Mouse (Mus musculus): ENCODE results near the gene Slc1a3.

The Slc1a3 gene

DNA sequence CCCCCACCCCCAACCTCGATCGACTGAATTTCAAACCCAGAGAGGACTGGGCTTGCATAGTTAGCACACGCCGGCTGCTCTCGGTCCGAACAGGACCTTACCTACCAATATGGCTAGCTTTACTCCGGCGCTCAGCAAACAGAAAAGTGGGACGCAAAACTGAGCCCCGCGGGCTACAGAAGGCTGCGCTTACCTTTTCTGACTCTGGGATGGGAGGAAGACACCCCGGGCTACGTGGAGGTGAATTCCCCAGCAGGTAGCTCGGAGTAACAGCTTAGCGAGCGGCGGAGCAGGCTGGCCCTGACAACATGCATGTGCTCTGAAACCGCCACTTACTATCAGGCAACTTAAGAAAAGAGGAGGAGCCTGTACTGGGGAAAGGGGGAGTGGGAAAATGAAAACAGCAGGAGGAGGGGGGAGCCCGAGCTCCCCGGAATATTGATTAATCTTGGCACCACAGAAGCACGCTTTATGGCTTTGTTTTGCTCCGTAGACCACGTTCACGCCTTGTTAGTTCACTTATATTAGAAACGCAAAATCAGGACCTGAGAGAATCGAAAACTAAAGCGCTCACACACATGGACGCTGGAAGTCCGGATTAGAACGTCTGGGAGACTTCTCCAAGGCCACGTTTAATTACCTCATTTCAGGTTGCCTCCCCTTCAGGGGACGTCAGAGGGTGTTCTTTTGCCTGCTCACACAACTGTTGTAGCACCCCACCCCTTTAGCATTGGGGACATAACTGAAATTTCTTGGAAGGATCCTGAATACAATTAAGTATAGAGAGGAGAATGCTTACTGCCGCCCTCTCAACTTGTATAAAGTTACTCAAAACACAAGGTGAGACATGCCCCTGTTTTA lies at the start of gene Slc1a3:
Gene Slc1a3, minus strand, starts transcription at position 619 of the 861 bp plus-strand sequence.
- in situ Hi-C loops (cut with MseI, MboI), result no loop called here

DNA sequence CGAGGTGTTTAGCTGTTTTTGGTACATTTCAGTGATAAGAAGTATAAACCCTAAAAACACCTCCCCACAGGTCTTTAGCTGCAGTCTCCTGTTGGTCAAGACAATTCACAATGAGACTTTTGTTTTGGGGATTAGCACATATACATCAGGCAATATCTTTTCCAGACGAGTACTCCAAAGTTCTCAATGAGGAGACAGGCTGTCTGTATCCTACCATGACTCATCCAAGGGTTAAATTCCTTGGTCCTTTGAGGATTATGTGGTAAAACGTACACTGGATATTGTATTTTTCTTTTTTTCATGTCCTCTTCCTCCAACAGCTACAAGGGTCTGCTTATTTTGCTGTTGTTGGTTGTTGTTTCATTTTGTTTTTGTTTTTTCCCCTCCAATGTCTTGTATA lies 48.5 kb upstream of the Slc1a3 start:
- in situ Hi-C loops (cut with MseI, MboI), result no loop called here

DNA sequence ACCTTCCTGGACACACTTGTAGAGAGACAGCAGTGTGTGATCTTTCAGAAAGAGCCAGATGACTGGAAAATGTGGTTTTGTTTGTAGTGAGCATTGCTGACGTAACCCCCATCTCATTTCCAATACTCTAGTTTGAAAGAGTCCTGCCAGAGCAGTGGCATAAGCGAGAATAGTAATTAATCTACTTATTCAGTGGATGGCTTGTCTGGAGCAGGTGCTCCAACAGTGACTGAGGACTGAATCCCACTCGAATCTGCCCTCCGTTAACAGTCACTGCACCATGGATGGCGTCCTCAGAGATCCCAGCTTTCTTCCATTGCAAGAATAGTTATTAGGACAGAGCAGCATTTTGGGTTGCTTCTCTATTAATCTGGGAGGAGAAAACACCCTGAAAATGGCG lies 45.9 kb upstream of the Slc1a3 start:
- in situ Hi-C loops (cut with MseI, MboI), result no loop called here

DNA sequence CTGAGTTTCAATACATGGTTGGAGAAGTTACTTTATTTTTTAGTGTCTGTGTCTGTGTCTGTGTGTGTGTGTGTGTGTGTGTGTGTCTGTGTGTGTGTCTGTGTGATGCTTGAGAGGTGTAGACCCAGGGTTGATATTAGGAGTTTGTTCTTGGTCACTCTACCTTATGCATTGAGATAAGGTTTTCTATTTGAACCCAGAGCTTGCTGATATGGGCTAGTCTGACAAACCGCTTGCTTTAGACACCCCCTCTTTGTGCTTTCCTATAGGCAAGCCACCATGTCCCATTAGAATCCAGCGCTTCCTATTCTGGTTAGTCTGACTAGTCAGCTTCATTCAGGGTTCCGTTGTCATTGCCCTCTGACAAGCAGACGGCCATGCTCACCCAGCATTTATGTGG lies 39.2 kb upstream of the Slc1a3 start:
- in situ Hi-C loops (cut with MseI, MboI), result no loop called here

DNA sequence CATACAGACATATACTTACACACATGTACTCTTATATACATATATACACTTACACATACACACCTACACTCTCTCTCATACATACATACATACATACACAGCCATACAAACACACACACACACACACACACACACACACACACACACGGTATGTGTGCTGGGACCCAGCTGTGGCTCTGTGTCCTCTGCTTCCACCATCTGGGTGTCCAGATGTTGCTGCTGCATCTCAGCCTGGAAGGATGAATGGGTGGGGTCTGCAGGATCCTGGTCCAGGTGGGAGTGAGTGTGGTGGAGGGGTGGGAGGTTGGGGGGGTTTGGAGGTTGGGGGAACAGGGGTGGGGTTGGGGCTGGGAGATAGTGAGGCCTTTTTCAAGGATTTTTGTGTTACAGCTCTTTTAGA lies 38.2 kb upstream of the Slc1a3 start:
- in situ Hi-C loops (cut with MseI, MboI), result no loop called here

DNA sequence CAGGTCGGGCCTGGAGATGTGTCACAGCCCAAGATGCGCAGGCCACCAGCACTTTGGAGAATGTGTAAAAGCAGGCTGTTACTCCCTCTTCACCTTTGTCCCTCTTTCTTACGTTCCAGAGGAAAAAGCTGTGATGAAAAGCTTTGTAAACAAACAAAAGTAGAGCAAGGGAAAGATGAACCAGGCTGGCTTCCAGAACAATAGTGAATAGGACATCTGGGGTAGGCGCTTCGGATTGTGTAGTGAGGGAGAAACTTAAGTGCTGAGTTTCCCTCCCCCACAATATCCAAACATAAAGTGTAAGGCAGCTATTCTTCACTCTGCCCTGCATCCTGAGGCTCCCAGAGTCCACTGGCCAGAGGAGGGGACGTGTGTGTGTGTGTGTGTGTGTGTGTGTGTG lies 31.0 kb upstream of the Slc1a3 start:
- in situ Hi-C loops (cut with MseI, MboI), result no loop called here

DNA sequence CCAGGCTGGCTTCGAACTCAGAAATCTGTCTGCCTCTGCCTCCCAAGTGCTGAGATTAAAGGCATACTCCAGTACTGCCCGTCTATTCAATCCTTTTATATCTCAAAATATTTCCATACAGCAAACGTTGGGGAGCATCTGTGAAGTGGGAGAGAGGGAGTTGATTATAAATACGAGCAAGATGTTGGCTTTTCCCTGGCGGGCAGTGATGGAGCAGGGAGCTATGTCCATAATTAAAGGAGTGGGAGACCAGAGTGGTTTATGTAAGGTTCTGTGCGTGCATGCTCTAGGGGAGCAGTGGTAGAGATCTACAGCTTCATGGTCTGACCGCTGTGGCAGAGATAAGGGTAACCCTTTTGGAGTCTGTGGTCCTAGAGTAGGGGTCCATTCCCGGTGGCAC lies 30.2 kb upstream of the Slc1a3 start:
- in situ Hi-C loops (cut with MseI, MboI), result no loop called here

DNA sequence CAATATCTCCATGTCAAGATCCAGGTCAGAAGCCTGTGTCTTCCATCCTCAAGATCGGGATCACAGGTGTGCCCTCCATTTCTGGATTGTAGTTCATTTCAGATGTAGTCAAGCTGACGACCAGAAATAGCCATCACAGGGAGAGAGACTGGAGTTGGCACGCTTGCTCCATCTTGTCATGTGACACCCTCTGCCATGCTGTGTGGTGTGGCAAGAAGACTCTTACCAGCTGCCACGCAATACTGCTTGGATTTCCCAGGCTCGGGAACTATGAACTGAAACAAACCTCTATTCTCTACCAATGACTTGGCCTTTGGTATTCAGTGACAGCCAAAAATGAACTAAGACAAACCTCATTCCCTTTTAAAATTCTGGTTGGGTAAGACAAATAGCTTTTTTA lies 27.6 kb upstream of the Slc1a3 start:
- in situ Hi-C loops (cut with MseI, MboI), result no loop called here

DNA sequence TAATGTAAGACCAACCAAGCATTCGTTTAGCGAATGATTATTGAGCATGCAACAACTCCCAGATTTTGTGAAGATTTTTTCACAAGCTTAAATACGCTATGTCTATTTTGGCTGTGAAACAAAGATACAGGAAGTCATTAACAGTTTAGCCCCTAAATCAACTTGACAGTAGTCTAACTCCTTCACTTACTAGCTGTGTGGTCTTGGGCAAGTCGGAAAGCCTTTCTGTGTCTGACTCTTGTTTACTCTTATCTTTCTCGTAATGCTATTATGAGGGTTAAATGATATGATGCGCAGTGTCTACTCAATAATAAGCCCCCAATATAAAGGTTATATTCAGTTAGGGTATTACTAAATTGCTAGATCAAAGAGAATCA lies 23.8 kb upstream of the Slc1a3 start:
- in situ Hi-C loops (cut with MseI, MboI), result no loop called here

DNA sequence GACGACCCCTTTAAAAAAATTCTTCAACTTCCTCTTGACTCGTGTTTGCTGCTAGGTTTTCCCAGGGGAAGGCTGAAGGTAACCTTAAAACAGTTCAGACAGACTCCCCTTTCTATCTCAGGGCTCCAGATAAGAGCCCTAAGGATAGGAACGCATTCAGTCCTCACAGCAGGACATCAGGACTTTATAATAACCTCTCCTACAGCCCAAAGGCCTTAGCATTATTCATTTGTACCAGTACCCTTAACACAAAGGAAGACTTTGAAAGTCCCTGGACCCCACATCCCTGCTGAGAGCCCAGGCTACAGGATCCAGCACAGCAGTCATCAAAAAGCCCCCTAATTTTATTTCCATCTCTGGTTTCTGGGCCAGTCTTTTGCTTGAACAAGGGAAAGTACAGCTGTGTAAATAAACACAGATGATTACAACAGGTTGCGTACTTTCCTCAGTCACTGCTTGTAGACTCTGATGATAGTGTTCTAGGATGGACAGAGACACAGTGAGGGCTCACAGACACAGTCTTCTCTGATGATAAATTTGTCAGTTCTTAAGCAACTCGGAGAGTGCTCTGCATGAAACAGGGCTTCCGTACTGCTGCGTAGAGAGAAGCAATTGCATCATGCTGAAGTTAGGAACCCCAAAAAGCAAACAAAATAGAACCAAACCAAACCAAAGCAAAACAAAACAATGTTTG lies 23.3 kb upstream of the Slc1a3 start:
- in situ Hi-C loops (cut with MseI, MboI), result no loop called here

DNA sequence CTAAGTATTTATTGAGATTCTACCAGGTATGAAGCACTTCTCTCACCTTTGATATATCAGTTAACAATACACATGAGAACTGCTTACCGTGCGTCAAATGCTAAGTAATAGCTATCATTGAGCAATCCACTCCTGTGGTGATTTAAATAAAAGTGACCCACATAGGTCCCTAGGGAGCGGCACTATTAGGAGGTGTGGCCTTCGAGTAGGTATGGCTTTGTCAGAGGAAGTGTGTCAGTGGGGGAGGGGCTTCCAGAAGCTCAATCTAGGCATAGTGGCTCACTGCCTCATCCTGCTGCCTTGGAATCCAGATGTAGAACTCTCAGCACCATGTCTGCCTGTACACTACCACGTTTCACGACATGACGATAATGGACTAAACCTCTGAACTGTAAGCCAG lies 18.3 kb upstream of the Slc1a3 start:
- in situ Hi-C loops (cut with MseI, MboI), result no loop called here

DNA sequence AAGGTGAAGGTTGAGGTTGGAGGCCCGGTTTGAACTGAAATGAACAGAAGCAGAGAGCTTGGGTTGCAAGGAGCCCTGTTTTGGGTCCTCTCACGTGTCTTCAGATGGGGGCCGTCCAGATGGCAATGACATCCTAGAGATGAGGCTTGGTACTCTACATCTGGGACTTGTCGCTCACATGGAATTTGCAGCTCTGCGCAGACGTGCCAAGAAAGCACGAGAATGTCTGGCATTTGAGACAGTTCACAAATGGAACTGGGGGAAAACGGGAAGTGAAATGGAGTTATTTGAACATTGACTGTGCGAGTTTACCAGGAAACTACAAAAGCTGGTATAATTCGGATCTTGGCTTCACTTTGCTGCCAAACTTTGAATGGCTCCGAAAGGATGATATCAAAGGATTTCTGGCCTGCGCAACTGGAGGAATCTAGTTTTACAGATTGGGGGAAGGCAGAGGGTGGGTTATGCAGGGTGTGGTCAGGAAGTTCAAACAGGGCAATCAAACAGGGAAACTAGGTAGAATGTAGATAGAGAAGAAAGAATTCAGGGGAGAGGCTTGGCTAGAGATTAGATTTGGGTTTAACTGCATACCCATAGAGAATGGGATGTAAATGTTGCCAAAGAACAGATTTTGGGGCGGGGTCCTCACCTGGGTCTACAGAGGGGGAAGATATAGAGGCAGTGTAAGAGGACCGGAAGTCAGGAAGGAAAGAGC lies 12.0 kb upstream of the Slc1a3 start:
- in situ Hi-C loops (cut with MseI, MboI), result no loop called here

DNA sequence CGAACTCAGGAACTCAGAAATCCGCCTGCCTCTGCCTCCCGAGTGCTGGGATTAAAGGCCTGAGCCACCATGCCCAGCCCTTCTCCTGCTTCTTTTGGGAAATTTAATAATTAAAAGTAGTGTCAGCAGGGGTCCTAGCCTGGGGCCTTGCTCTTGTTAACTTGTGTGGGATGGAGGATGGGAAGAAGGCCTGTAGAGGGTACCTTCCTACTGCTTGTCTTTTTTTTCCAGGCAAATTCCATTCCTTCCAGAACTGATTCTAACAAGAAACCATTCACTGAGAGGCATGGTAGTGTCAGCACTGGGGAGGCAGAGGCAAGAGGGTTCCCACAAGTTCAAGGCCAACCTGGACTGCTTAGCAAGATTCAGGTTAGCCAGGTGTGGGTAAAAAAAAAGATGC lies 11.2 kb upstream of the Slc1a3 start:
- in situ Hi-C loops (cut with MseI, MboI), result no loop called here

DNA sequence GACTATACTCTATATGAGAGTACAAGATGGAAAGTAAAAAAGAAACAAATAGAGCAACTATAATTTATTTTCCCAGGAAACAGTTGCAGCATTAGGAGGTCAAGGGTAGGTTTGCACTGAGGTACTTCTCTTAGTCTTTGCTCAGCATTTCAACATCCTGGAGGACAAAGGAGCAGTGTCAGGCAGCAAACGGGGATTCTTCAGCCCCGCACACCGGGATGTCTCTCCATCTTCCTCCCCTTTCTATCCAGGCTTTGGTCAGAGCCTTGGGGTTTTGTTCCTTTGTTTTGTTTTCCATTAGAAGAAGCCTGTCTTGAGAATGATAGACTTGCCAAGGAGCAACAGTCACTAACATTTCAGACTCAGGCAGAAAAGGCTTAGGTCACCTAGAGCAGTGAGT lies 10.4 kb upstream of the Slc1a3 start:
- in situ Hi-C loops (cut with MseI, MboI), result no loop called here

DNA sequence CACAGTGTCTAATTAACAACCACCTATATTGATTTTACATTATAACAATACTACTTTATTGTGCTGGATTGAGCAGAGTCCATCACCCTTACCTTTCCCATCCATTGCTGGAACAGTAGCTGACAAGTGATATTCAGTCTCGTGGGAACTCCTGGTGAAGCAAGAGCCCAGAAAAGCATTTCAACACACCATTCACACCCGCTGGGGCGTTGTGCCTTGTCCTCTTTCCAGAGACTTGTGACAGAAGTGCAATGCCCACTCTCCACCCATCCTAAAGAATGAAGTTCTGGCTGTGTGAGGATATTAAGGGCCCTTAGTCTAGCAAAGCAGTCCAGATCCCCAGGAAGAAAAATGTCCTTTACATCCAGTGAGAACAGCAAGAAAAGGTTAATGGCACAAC lies 7.9 kb upstream of the Slc1a3 start:
- in situ Hi-C loops (cut with MseI, MboI), result no loop called here

DNA sequence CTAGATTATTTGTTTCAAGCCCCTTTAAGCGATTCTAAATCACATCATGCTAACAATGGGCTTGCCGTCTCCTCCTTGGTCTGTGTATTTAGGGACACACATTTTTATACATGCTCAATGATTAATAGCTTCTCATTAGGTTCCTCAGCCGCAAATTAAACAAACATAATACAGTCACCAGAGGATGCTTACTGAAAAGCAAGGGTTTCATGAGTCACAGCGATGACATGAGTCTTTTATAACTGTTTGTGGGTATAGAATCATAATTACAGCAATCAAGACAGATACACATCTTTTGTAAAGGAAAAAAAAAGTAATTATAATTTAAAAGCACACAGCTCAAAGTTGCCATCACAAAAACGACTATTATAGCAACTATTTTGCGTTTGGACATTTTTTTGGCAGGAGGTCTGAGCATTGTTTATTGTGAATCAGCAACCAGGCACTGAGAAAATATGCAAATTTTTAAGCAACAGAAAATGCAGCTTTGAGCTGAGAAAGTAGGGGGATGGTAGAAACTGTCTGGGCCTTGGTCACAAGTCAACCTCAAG lies 6.5 kb upstream of the Slc1a3 start:
- in situ Hi-C loops (cut with MseI, MboI), result no loop called here

DNA sequence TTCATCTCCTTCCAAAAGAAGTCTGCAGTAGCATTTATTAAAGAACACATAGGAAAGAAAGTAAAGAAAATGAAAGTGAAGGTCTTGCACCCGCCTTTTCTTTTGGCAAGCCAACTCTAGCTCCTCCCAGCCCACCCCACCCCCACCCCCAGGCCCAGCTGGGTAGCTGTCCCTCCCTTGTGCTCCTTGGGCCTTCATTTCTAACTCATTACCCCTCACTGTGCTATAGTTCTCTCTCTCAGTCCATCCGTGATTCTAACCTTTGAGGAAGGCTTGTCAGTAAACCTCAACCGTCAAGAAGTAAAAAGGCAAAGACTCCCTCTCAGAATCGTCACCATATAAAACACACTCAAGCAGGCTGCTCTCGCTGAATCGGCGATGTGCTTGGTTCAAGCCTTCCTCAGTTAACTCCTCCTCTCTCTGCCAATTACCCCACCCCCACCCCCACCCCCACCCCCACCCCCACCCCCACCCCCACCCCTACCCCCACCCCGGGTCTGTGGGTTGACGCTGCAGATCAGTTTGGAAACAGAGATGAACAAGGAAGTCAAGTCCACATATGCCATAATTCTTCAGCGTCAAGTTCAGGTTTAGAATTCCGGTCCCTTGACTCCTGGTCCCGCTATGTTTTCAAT lies 5.9 kb upstream of the Slc1a3 start:
- in situ Hi-C loops (cut with MseI, MboI), result no loop called here

DNA sequence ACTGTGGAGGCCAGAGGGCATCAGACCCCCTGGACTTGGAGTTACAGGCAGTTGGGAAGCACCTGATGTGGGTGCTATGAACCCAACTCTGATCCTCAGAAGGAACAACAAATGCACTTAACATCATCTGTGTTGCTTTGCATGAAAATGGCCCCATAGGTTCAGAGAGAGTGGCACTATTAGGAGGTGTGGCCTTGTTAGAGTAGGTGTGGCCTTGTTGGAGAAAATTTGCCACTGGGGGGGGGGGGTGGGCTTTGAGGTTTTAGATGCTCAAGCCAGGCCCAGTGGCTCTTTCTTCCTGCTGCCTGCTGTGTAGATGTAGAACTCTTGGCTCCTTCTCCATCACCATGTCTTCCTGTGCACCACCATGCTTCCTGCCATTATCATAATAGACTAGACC lies 5.1 kb upstream of the Slc1a3 start:
- in situ Hi-C loops (cut with MseI, MboI), result no loop called here

DNA sequence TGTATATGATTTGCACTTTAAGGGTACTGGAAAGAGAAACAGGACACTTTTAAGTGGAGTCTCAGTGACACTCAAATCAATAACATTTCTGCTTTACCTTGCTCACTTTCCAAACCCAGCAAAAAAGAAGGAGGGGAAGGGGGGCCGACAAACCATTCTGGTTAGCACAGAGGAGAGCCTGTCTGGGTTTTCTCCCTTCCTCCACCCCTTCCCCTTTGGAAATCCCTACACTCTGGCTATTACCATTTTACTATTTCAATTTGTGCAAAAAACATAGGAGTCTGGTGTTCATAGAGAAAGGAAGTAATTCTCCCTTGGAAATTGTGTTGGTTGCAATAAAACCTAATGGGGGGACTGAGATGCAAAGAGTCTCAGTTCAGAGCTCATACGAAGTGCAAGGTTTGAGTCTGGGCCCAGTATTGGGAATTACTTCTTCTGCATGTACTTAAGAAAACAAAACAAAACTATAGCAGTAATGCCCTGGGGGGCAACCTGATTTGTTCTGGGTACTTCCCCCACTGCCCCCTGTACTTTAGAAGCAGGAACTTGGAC lies 1.9 kb upstream of the Slc1a3 start:
- in situ Hi-C loops (cut with MseI, MboI), result no loop called here

DNA sequence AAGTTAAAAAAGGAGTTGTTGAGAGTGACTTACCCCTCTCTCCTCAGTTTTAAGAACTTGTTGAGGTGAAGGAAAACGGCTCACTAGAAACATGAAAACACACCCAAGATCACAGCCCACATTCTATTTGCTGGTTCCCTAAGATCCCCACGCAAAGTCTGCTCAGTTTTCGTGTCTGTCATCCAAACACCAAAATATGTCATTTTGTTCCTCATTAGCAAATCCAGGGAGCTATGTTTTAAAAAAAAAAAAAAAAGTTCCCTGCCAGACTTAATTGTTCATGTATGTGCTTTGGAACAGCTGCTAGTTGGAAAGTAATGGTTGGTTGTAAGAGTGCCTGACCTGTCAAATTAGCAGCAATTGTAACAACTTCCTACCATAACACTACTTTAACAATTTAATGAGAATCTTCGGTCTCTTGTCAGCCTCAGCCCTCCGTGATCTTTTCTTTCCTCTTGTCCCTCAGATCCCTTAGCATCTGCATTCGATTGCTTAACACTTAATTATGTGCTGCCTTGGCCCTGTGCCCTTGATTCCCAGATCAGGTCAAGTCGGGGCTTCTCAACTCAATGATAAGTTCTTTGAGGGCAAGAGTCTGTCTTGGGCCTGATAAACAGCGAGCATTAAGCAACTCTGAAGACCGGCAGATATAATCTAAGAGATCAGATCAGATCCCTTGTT lies 1.2 kb upstream of the Slc1a3 start:
- in situ Hi-C loops (cut with MseI, MboI), result no loop called here

DNA sequence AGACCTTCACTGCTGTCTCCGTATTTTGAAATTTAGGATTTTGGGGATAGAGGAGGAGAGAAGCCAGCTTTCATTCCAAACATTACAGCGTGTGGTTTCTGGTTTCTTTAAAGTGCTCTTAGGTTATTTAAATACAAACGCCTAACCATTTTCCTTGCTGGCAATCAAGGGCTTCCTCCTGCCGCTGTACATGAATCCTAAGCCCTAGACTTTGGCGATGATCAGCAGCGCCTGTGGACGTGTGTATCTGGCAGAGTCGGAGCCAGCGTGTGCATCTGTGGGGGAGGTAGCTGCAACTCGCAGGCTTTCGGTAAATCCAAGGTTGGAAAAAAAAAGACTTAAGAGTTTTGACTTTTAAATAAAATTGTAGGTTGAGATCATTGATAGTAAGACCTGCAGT lies 986 bp downstream of the Slc1a3 start:
- in situ Hi-C loops (cut with MseI, MboI), result no loop called here
